Mouse (Mus musculus): ENCODE results near the gene Ppif. TPM values are rescaled to one million over a fixed set of nuclear protein-coding genes. Genes with fewer than 3 reads are reported as not detected.
A peak's percentile ranks its signal among the peaks of the same experiment; 100 is the strongest.

The Ppif gene
- total RNA-seq, 2 experiments from 2014 or later, result 24.0 to 24.3 TPM

DNA sequence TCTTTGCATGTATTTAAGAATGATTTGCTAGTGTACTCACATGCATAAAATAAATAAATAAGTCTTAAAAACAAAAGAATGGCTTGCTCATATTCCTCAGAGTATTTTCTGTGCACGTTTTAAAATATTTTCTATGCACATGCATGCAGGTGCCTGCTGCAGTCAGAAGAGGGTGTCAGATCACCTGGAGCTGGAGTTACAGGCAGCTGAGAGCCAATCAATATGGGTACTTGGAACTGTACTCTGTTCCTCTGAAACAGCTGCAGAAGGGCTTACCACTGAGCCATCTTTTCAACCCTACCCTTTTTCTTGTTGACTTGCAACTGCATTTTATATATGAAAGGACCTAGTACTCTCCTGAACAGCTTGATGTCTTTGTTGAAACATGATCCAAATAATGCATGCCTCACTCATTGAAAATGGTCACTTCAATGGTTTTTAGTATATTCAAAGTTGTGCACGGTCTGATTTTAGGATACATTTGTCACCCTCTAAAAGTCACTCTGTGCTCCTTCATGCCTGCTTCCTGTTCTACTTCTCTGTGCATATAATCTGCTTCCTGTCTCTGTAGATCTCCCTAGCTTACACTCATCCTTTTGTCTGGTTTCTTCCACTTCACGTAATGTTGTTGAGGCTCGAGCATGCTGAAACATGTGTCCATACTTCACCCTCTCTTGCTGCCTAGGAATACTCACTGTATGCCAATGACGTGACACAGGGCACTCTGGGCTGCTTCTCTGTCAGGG, 27.2 kb downstream of the Ppif start:
- TF ChIP-seq CTCF (IDR thresholded peaks at IDR 0.05), result no peak
- Histone ChIP-seq H3K27ac (no peak overlapping the region), H3K4me3 (no peak overlapping the region)
- no peak for DNase-seq (ENCODE audit: extremely low spot score in 1 of 2, low spot score in 2 of 2)
- intact Hi-C loops (cut with DNase I), result loop anchor here (10.0 kb wide), 1 partner anchor 154 kb away; no protein-coding TSS in a partner anchor

- intact Hi-C loops (cut with DNase I), result loop anchor here (5.0 to 10.0 kb wide), 2 partner anchors 42 to 150 kb away; partner anchors contain the start of gene Zcchc24
- Histone ChIP-seq H3K4me3 (no peak overlapping the region), H3K27ac (no peak overlapping the region)
- DNase-seq (ENCODE audit: extremely low spot score in 1 of 2, low spot score in 2 of 2), result no peak
- TF ChIP-seq CTCF (IDR thresholded peaks at IDR 0.05), result no peak; the same call in 1 of the 2 replicates
Observed at GRCm38 (mm10) chr14:25725032-25725497, 31.1 kb downstream of the Ppif start.

- H3K4me3 ChIP-seq, result no peak overlapping the region
- H3K27ac ChIP-seq, result no peak overlapping the region
- intact Hi-C loops (cut with DNase I), result loop anchor here (5.0 to 10.0 kb wide), 2 partner anchors 42 to 149 kb away; partner anchors contain the start of gene Zcchc24
- no peak for TF ChIP-seq CTCF (IDR thresholded peaks at IDR 0.05)
- no peak for DNase-seq (ENCODE audit: extremely low spot score in 1 of 2, low spot score in 2 of 2)
Observed at GRCm38 (mm10) chr14:25725690-25726089, 31.7 kb downstream of the Ppif start.

GRCm38 (mm10) chr14:25726226-25727148, 32.5 kb downstream of the Ppif start:
- peak in 1 of 2 experiments; percentile 40 for DNase-seq (ENCODE audit: extremely low spot score in 1 of 2, low spot score in 2 of 2)
- peak; percentile 81 for TF ChIP-seq CTCF (IDR thresholded peaks at IDR 0.05)
- intact Hi-C loops (cut with DNase I), result loop anchor here (5.0 to 10.0 kb wide), 2 partner anchors 41 to 148 kb away; partner anchors contain the start of gene Zcchc24
- H3K4me3 ChIP-seq, result no peak overlapping the region
- H3K27ac ChIP-seq, result 0 out of 2 replicates have a peak overlapping the region, but pooled peaks have one; percentile 15

- H3K4me3 ChIP-seq, result no peak overlapping the region
- no peak for TF ChIP-seq CTCF (IDR thresholded peaks at IDR 0.05)
- no peak for DNase-seq (ENCODE audit: extremely low spot score in 1 of 2, low spot score in 2 of 2)
- 0 out of 2 replicates have a peak overlapping the region, but pooled peaks have one; percentile 15 for H3K27ac ChIP-seq
- intact Hi-C loops (cut with DNase I), result loop anchor here (5.0 to 10.0 kb wide), 2 partner anchors 40 to 148 kb away; partner anchors contain the start of gene Zcchc24
Observed at GRCm38 (mm10) chr14:25727149-25727510, 33.2 kb downstream of the Ppif start.

GRCm38 (mm10) chr14:25734736-25735716, 41.1 kb downstream of the Ppif start:
- no peak for TF ChIP-seq CTCF (IDR thresholded peaks at IDR 0.05)
- DNase-seq (ENCODE audit: extremely low spot score in 1 of 2, low spot score in 2 of 2), result peak in 1 of 2 experiments; percentile 40
- Histone ChIP-seq H3K27ac (peak overlapping the region; percentile 38), H3K4me3 (no peak overlapping the region)
- intact Hi-C loops (cut with DNase I), result no loop called here

DNA sequence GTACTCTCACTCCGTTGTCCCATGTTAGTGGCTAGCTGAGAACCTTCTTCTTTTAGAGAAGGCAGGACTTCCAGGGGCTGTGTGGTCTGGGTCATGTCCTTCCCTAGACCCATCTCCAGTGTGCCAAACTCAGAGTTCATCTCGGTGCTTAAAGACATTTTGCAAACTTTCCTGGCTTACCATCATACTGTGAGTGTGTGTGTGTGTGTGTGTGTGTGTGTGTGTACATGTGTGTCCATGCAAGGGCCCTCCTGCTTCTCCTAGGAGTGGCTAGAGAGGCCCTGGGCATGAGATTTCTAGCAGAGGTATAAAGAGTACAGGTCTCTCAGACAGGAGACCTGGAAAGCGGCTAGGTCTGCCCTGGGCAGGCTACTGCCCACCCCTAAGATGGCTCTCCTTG, 42.2 kb downstream of the Ppif start:
- no peak for DNase-seq (ENCODE audit: extremely low spot score in 1 of 2, low spot score in 2 of 2)
- Histone ChIP-seq H3K27ac (peak overlapping the region; percentile 69; the same call in 1 of the 2 replicates), H3K4me3 (no peak overlapping the region)
- TF ChIP-seq CTCF (IDR thresholded peaks at IDR 0.05), result no peak
- intact Hi-C loops (cut with DNase I), result no loop called here

DNA sequence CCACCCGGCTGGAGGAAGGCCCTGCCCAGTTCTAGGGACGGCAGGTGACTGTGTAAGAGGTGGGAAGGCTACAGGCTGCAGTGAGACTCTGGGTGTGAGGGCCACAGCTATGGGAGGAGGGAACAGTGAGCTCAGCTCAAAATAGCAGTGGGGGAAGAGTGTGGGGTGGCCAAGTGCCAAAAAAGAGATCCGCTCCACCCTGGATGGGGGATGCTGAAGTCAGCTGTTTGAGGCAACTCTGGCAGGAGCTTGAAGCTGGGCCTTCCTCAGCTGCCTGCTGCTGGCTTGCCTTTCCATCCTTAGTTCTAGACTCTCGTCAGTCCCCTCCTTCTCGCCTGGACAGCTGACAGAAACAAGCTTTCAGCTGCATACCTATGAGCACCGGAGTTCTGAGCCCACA, 42.6 kb downstream of the Ppif start:
- Histone ChIP-seq H3K4me3 (no peak overlapping the region), H3K27ac (peak overlapping the region; percentile 69)
- TF ChIP-seq CTCF (IDR thresholded peaks at IDR 0.05), result no peak
- peak; percentile 62 to 75 for DNase-seq (ENCODE audit: extremely low spot score in 1 of 2, low spot score in 2 of 2)
- intact Hi-C loops (cut with DNase I), result no loop called here

DNA sequence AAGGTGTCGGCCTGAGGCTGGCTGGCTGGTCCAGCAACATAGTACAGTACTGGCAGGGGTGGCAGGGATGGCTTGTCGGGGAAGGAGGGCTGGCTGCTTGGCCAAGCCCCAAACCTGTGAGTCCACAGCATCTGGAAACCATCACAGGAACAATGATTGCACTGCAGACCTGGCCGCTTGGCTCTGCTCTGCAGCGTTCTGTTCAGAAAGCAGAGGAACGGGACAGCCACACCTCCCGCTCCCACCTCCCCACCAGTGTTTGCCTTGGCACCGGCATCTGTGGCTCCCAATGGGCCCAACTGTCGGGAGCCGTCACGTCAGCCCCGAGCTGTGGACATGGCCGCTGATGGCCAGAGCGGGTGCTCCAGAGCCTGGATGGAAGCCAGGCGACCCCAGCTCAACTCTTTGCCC, 44.6 kb downstream of the Ppif start:
- Histone ChIP-seq H3K4me3 (no peak overlapping the region), H3K27ac (0 out of 2 replicates have a peak overlapping the region, but pooled peaks have one; percentile 16)
- no peak for TF ChIP-seq CTCF (IDR thresholded peaks at IDR 0.05)
- intact Hi-C loops (cut with DNase I), result no loop called here
- peak in 1 of 2 experiments; percentile 33 for DNase-seq (ENCODE audit: extremely low spot score in 1 of 2, low spot score in 2 of 2)

GRCm38 (mm10) chr14:25739957-25740565, 46.1 kb downstream of the Ppif start:
- Histone ChIP-seq H3K4me3 (no peak overlapping the region), H3K27ac (peak overlapping the region; percentile 16; the same call in 1 of the 2 replicates)
- peak; percentile 44 to 72 for DNase-seq (ENCODE audit: extremely low spot score in 1 of 2, low spot score in 2 of 2)
- TF ChIP-seq CTCF (IDR thresholded peaks at IDR 0.05), result no peak; the same call in none of the 2 replicates
- intact Hi-C loops (cut with DNase I), result loop anchor here (1.0 kb wide), 1 partner anchor 27 kb away; no protein-coding TSS in a partner anchor

Data from left cerebral cortex, adult 2 months (tissue).